Mouse (Mus musculus): ENCODE measurements around the gene Laptm5. TPM values are rescaled to one million over a fixed set of nuclear protein-coding genes. Genes with fewer than 3 reads are reported as not detected.

Gene Laptm5
- total RNA-seq, 1 experiment, result 40.0 TPM

GRCm38 (mm10) chr4:130916639-130917038 lies 3.7 kb downstream of the Laptm5 start:
- Histone ChIP-seq H3K9me3 (ENCODE audit: control insufficient read depth, insufficient read depth, low read depth, low read length) (no peaks in the 10 kb centered on the region), H3K4me1 (ENCODE audit: control insufficient read depth in 2 of 2, insufficient read depth in 2 of 2, low read length in 2 of 2, poor library complexity in 1 of 2) (peaks cover 2 to 36% of the 10 kb centered on the region in 2 experiments), H3K9ac (ENCODE audit: insufficient read depth, low read depth, low read length, poor library complexity, severe bottlenecking) (no peak overlapping the region), H3K36me3 (ENCODE audit: control insufficient read depth, insufficient read depth, low read length, poor library complexity, severe bottlenecking) (no peaks in the 10 kb centered on the region), H3K27ac (ENCODE audit: insufficient read depth, low read depth, low read length, poor library complexity, severe bottlenecking) (no peak overlapping the region), H3K4me3 (ENCODE audit: insufficient read depth in 1 of 2, low read depth in 1 of 2, low read length in 2 of 2, poor library complexity in 1 of 2, severe bottlenecking in 1 of 2) (no peak overlapping the region)
- TF ChIP-seq ZC3H11A (IDR thresholded peaks at IDR 0.05; ENCODE audit: borderline replicate concordance, low read depth, low read length) (no peak), CHD2 (IDR thresholded peaks at IDR 0.05; ENCODE audit: low read depth, low read length) (no peak), ZNF384 (IDR thresholded peaks at IDR 0.05; ENCODE audit: low read depth, low read length) (no peak), HCFC1 (IDR thresholded peaks at IDR 0.05; ENCODE audit: borderline replicate concordance, insufficient read depth, low read length) (no peak), MAFK (IDR thresholded peaks at IDR 0.05; ENCODE audit: insufficient read depth, low read depth, low read length) (no peak)
- no peak for DNase-seq (ENCODE audit: low read depth, low spot score)
- in situ Hi-C loops (cut with MboI; ENCODE audit: low sequenced_read_pairs in 2 of 2, unreplicated experiment in 2 of 2), result no loop called here

- in situ Hi-C loops (cut with MboI; ENCODE audit: low sequenced_read_pairs in 2 of 2, unreplicated experiment in 2 of 2), result no loop called here
- Histone ChIP-seq H3K36me3 (ENCODE audit: control insufficient read depth, insufficient read depth, low read length, poor library complexity, severe bottlenecking) (peaks cover 3% of the 10 kb centered on the region; the same call in 1 of the 2 replicates), H3K27ac (ENCODE audit: insufficient read depth, low read depth, low read length, poor library complexity, severe bottlenecking) (no peak overlapping the region), H3K9ac (ENCODE audit: insufficient read depth, low read depth, low read length, poor library complexity, severe bottlenecking) (no peak overlapping the region), H3K9me3 (ENCODE audit: control insufficient read depth, insufficient read depth, low read depth, low read length) (no peaks in the 10 kb centered on the region), H3K4me3 (ENCODE audit: insufficient read depth in 1 of 2, low read depth in 1 of 2, low read length in 2 of 2, poor library complexity in 1 of 2, severe bottlenecking in 1 of 2) (no peak overlapping the region), H3K4me1 (ENCODE audit: control insufficient read depth in 2 of 2, insufficient read depth in 2 of 2, low read length in 2 of 2, poor library complexity in 1 of 2) (peaks cover 2 to 41% of the 10 kb centered on the region in 2 experiments)
- TF ChIP-seq HCFC1 (IDR thresholded peaks at IDR 0.05; ENCODE audit: borderline replicate concordance, insufficient read depth, low read length), result no peak
- TF ChIP-seq MAFK (IDR thresholded peaks at IDR 0.05; ENCODE audit: insufficient read depth, low read depth, low read length), result no peak
- no peak for TF ChIP-seq CHD2 (IDR thresholded peaks at IDR 0.05; ENCODE audit: low read depth, low read length)
- TF ChIP-seq ZNF384 (IDR thresholded peaks at IDR 0.05; ENCODE audit: low read depth, low read length), result no peak
- no peak for TF ChIP-seq ZC3H11A (IDR thresholded peaks at IDR 0.05; ENCODE audit: borderline replicate concordance, low read depth, low read length)
- no peak for DNase-seq (ENCODE audit: low read depth, low spot score)
Observed at GRCm38 (mm10) chr4:130917564-130917963, 4.6 kb downstream of the Laptm5 start.

GRCm38 (mm10) chr4:130918805-130919749 lies 6.2 kb downstream of the Laptm5 start:
- TF ChIP-seq CHD2 (IDR thresholded peaks at IDR 0.05; ENCODE audit: low read depth, low read length), result no peak
- TF ChIP-seq ZC3H11A (IDR thresholded peaks at IDR 0.05; ENCODE audit: borderline replicate concordance, low read depth, low read length), result no peak
- TF ChIP-seq ZNF384 (IDR thresholded peaks at IDR 0.05; ENCODE audit: low read depth, low read length), result no peak
- no peak for TF ChIP-seq MAFK (IDR thresholded peaks at IDR 0.05; ENCODE audit: insufficient read depth, low read depth, low read length)
- no peak for TF ChIP-seq HCFC1 (IDR thresholded peaks at IDR 0.05; ENCODE audit: borderline replicate concordance, insufficient read depth, low read length)
- H3K4me1 ChIP-seq (ENCODE audit: control insufficient read depth in 2 of 2, insufficient read depth in 2 of 2, low read length in 2 of 2, poor library complexity in 1 of 2), result peaks cover 2 to 44% of the 10 kb centered on the region in 2 experiments; a peak in 3 of 4 replicates

GRCm38 (mm10) chr4:130919750-130920356 lies 6.9 kb downstream of the Laptm5 start:
- Histone ChIP-seq H3K27ac (ENCODE audit: insufficient read depth, low read depth, low read length, poor library complexity, severe bottlenecking) (no peak overlapping the region), H3K9me3 (ENCODE audit: control insufficient read depth, insufficient read depth, low read depth, low read length) (no peaks in the 10 kb centered on the region), H3K9ac (ENCODE audit: insufficient read depth, low read depth, low read length, poor library complexity, severe bottlenecking) (no peak overlapping the region), H3K36me3 (ENCODE audit: control insufficient read depth, insufficient read depth, low read length, poor library complexity, severe bottlenecking) (peaks cover 3% of the 10 kb centered on the region; the same call in 1 of the 2 replicates), H3K4me3 (ENCODE audit: insufficient read depth in 1 of 2, low read depth in 1 of 2, low read length in 2 of 2, poor library complexity in 1 of 2, severe bottlenecking in 1 of 2) (no peak overlapping the region), H3K4me1 (ENCODE audit: control insufficient read depth in 2 of 2, insufficient read depth in 2 of 2, low read length in 2 of 2, poor library complexity in 1 of 2) (peaks cover 0 to 40% of the 10 kb centered on the region in 2 experiments; a peak in 3 of 4 replicates)
- DNase-seq (ENCODE audit: low read depth, low spot score), result no peak
- in situ Hi-C loops (cut with MboI; ENCODE audit: low sequenced_read_pairs in 2 of 2, unreplicated experiment in 2 of 2), result no loop called here
- TF ChIP-seq ZNF384 (IDR thresholded peaks at IDR 0.05; ENCODE audit: low read depth, low read length), result no peak
- no peak for TF ChIP-seq ZC3H11A (IDR thresholded peaks at IDR 0.05; ENCODE audit: borderline replicate concordance, low read depth, low read length)
- no peak for TF ChIP-seq MAFK (IDR thresholded peaks at IDR 0.05; ENCODE audit: insufficient read depth, low read depth, low read length)
- no peak for TF ChIP-seq HCFC1 (IDR thresholded peaks at IDR 0.05; ENCODE audit: borderline replicate concordance, insufficient read depth, low read length)
- no peak for TF ChIP-seq CHD2 (IDR thresholded peaks at IDR 0.05; ENCODE audit: low read depth, low read length)

More at GRCm38 (mm10) chr4:130918805-130919749, 6.2 kb downstream of the Laptm5 start:
- Histone ChIP-seq H3K9me3 (ENCODE audit: control insufficient read depth, insufficient read depth, low read depth, low read length) (no peaks in the 10 kb centered on the region), H3K36me3 (ENCODE audit: control insufficient read depth, insufficient read depth, low read length, poor library complexity, severe bottlenecking) (peaks cover 3% of the 10 kb centered on the region; the same call in 1 of the 2 replicates), H3K9ac (ENCODE audit: insufficient read depth, low read depth, low read length, poor library complexity, severe bottlenecking) (no peak overlapping the region), H3K4me3 (ENCODE audit: insufficient read depth in 1 of 2, low read depth in 1 of 2, low read length in 2 of 2, poor library complexity in 1 of 2, severe bottlenecking in 1 of 2) (no peak overlapping the region), H3K27ac (ENCODE audit: insufficient read depth, low read depth, low read length, poor library complexity, severe bottlenecking) (no peak overlapping the region)
- DNase-seq (ENCODE audit: low read depth, low spot score), result no peak
- in situ Hi-C loops (cut with MboI; ENCODE audit: low sequenced_read_pairs in 2 of 2, unreplicated experiment in 2 of 2), result no loop called here
